8 mouse cellular contexts compared by ENCODE assay signal in the genomic region with DNA sequence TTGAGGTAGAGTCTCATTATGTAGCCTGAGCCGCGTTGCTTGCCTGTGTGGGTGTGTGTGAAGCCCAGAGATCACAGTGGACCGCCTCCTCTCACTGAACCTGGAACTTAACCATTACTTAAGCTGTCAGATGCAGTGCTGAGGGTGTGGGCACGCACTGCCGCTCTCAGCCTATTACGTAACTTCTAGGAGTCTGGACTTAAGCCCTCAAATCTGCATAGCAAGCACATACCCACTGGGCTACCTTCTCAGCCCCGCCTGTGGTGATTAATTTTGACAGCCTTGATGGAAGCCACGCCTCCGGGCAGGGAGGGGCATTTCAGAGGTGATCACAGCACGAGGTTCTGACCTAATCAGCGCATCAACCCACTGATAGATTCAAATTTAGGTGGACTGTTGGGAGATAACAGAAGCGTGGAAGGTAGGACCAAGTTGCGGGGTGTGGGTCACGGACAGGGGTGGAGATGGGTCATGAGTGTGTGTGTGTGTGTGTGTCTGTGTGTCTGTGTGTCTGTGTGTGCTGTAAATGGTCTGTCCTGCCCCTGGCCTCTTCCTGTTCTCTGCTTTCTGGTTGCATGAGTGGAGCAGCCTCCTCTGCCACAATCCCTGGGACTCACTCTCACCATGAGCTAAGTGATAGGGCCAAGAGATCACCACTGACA. TPM values are rescaled to one million over a fixed set of nuclear protein-coding genes. Genes with fewer than 3 reads are reported as not detected.
DNase-seq lines count a peak whose midpoint lies in the region; ATAC-seq lines count a peak whose summit lies in the region.

No protein-coding gene starts in this region.

- no peak for DNase-seq in heart, postnatal 14 days
- DNase-seq in fat pad, adult 2 months (ENCODE audit: extremely low read depth, low read depth, low spot score), result peak; percentile 76
- peak; percentile 67 for DNase-seq in liver, embryonic 11.5 days (ENCODE audit: low spot score)
- peak; percentile 63 for DNase-seq in retina, postnatal 7 days (ENCODE audit: low read depth, low spot score)
- DNase-seq in frontal cortex, adult 2 months (ENCODE audit: extremely low spot score in 1 of 2, low spot score in 1 of 2), result no peak
- DNase-seq in hindbrain, embryonic 11.5 days (ENCODE audit: low spot score), result no peak
- no peak for DNase-seq in urinary bladder, adult 2 months (ENCODE audit: low spot score)

- H3K9me3 ChIP-seq in heart, embryonic 15.5 days (replicated peaks), result no peaks in the 10 kb centered on the region
- no peaks in the 10 kb centered on the region for H3K9me3 ChIP-seq in liver, embryonic 11.5 days (ENCODE audit: control insufficient read depth, low read length)
- no peaks in the 10 kb centered on the region for H3K9me3 ChIP-seq in hindbrain, embryonic 11.5 days (ENCODE audit: control insufficient read depth, low read length)

- 31% methylated on average over 14 of the region's 14 CpGs for WGBS in heart, embryonic 15.5 days
- 23% methylated on average over 14 of the region's 14 CpGs for WGBS in liver, embryonic 11.5 days
- WGBS in hindbrain, embryonic 11.5 days, result 49% methylated on average over 14 of the region's 14 CpGs

- H3K27me3 ChIP-seq in heart, embryonic 15.5 days, result no peaks in the 10 kb centered on the region
- H3K27me3 ChIP-seq in liver, embryonic 11.5 days (replicated peaks; ENCODE audit: control insufficient read depth, insufficient read depth, low read length), result 0 out of 2 replicates have a peak, but pooled peaks cover 3% of the 10 kb centered on the region
- no peaks in the 10 kb centered on the region for H3K27me3 ChIP-seq in hindbrain, embryonic 11.5 days (ENCODE audit: control insufficient read depth, insufficient read depth, low read length)

- H3K36me3 ChIP-seq in heart, embryonic 15.5 days, result no peaks in the 10 kb centered on the region
- no peaks in the 10 kb centered on the region for H3K36me3 ChIP-seq in liver, embryonic 11.5 days (ENCODE audit: control insufficient read depth, insufficient read depth, low read length)
- H3K36me3 ChIP-seq in hindbrain, embryonic 11.5 days (ENCODE audit: control insufficient read depth, insufficient read depth, low read length), result no peaks in the 10 kb centered on the region

- H3K4me1 ChIP-seq in heart, embryonic 15.5 days (replicated peaks), result peaks cover 10% of the 10 kb centered on the region
- peaks cover 18% of the 10 kb centered on the region for H3K4me1 ChIP-seq in liver, embryonic 11.5 days (replicated peaks; ENCODE audit: control insufficient read depth, insufficient read depth, low read length)
- H3K4me1 ChIP-seq in hindbrain, embryonic 11.5 days (replicated peaks; ENCODE audit: control insufficient read depth, insufficient read depth, low read length), result no peaks in the 10 kb centered on the region

- intact Hi-C loops in heart, postnatal 14 days (cut with DNase I), result no loop called here

- H3K9ac ChIP-seq in heart, embryonic 15.5 days, result no peak overlapping the region
- no peak overlapping the region for H3K9ac ChIP-seq in liver, embryonic 11.5 days (ENCODE audit: low read depth, low read length)
- H3K9ac ChIP-seq in hindbrain, embryonic 11.5 days (ENCODE audit: low read depth, low read length), result no peak overlapping the region

- no peak overlapping the region for H3K4me3 ChIP-seq in heart, embryonic 15.5 days
- H3K4me3 ChIP-seq in liver, embryonic 11.5 days (ENCODE audit: low read depth, low read length), result no peak overlapping the region
- H3K4me3 ChIP-seq in hindbrain, embryonic 11.5 days (ENCODE audit: low read depth, low read length), result no peak overlapping the region

- no peak overlapping the region for H3K27ac ChIP-seq in heart, embryonic 15.5 days
- no peak overlapping the region for H3K27ac ChIP-seq in liver, embryonic 11.5 days (ENCODE audit: low read depth, low read length)
- no peak overlapping the region for H3K27ac ChIP-seq in hindbrain, embryonic 11.5 days (ENCODE audit: low read depth, low read length)

- ATAC-seq in heart, embryonic 15.5 days (replicated peaks; ENCODE audit: insufficient number of reproducible peaks, insufficient read depth, low FRiP score, low read depth), result peak; percentile 53; the same call in 1 of the 2 replicates
- ATAC-seq in liver, embryonic 11.5 days (replicated peaks; ENCODE audit: low FRiP score), result peak; percentile 75
- ATAC-seq in hindbrain, embryonic 11.5 days (ENCODE audit: low FRiP score), result no peak

- no peak overlapping the region for H3K4me2 ChIP-seq in heart, embryonic 15.5 days
- peak overlapping the region; percentile 48 for H3K4me2 ChIP-seq in liver, embryonic 11.5 days
- no peak overlapping the region for H3K4me2 ChIP-seq in hindbrain, embryonic 11.5 days (replicated peaks; ENCODE audit: low read depth, low read length)

RNA-seq across cellular contexts. Expression of a gene that starts 10.2 kb away (rescaled TPM):
- polyA plus RNA-seq in heart, embryonic 15.5 days (2015; fragmentation: Nextera tagmentation; extraction: Ambion mirVana), result 37.2 and 42.1 TPM in 2 replicates
- total RNA-seq in heart, postnatal 14 days (2021), result 10 to 100 TPM; 25.5 to 26.3 TPM
- 27.7 and 30.5 TPM in 2 replicates for polyA plus RNA-seq in liver, embryonic 11.5 days (2014; fragmentation: Nextera tagmentation; extraction: Ambion mirVana)
- 163 and 182 TPM in 2 replicates for polyA plus RNA-seq in frontal cortex, adult 2 months (2012; rRNA removed)
- polyA plus RNA-seq in hindbrain, embryonic 11.5 days (2014; fragmentation: Nextera tagmentation; extraction: Ambion mirVana), result 41.9 and 45.7 TPM in 2 replicates
- polyA plus RNA-seq in urinary bladder, adult 2 months (2012; rRNA removed), result 67.8 and 74.1 TPM in 2 replicates

RNA-seq across cellular contexts. Expression of a gene that starts 11.0 kb away (rescaled TPM):
- polyA plus RNA-seq in heart, embryonic 15.5 days (2015; fragmentation: Nextera tagmentation; extraction: Ambion mirVana), result 0.09 and 0.47 TPM in 2 replicates
- not detected for total RNA-seq in heart, postnatal 14 days (2021)
- 0.08 and 0.09 TPM in 2 replicates for polyA plus RNA-seq in liver, embryonic 11.5 days (2014; fragmentation: Nextera tagmentation; extraction: Ambion mirVana)
- 1.5 and 1.7 TPM in 2 replicates for polyA plus RNA-seq in frontal cortex, adult 2 months (2012; rRNA removed)
- polyA plus RNA-seq in hindbrain, embryonic 11.5 days (2014; fragmentation: Nextera tagmentation; extraction: Ambion mirVana), result 0.22 and 0.29 TPM in 2 replicates
- polyA plus RNA-seq in urinary bladder, adult 2 months (2012; rRNA removed), result 0.04 and 0.07 TPM in 2 replicates

RNA-seq across cellular contexts. Expression of a gene that starts 32.9 kb away (rescaled TPM):
- 134 and 159 TPM in 2 replicates for polyA plus RNA-seq in heart, embryonic 15.5 days (2015; fragmentation: Nextera tagmentation; extraction: Ambion mirVana)
- total RNA-seq in heart, postnatal 14 days (2021), result 10 to 100 TPM; 57.5 to 61.6 TPM
- polyA plus RNA-seq in liver, embryonic 11.5 days (2014; fragmentation: Nextera tagmentation; extraction: Ambion mirVana), result 113 and 123 TPM in 2 replicates
- 121 and 122 TPM in 2 replicates for polyA plus RNA-seq in frontal cortex, adult 2 months (2012; rRNA removed)
- polyA plus RNA-seq in hindbrain, embryonic 11.5 days (2014; fragmentation: Nextera tagmentation; extraction: Ambion mirVana), result 184 and 193 TPM in 2 replicates
- 43.9 and 48.9 TPM in 2 replicates for polyA plus RNA-seq in urinary bladder, adult 2 months (2012; rRNA removed)

RNA-seq across cellular contexts. Expression of a gene that starts 60.0 kb away (rescaled TPM):
- polyA plus RNA-seq in heart, embryonic 15.5 days (2015; fragmentation: Nextera tagmentation; extraction: Ambion mirVana), result 0.44 and 1.1 TPM in 2 replicates
- under 1 TPM; 0.36 to 0.68 TPM for total RNA-seq in heart, postnatal 14 days (2021)
- 0.15 TPM in 1 of 2 replicates, not detected in the other for polyA plus RNA-seq in liver, embryonic 11.5 days (2014; fragmentation: Nextera tagmentation; extraction: Ambion mirVana)
- polyA plus RNA-seq in frontal cortex, adult 2 months (2012; rRNA removed), result 166 and 196 TPM in 2 replicates
- 0.12 and 0.14 TPM in 2 replicates for polyA plus RNA-seq in hindbrain, embryonic 11.5 days (2014; fragmentation: Nextera tagmentation; extraction: Ambion mirVana)
- 0.30 and 0.32 TPM in 2 replicates for polyA plus RNA-seq in urinary bladder, adult 2 months (2012; rRNA removed)

Comparison
In these comparisons a context has a peak if more than half of its experiments do, and no peak if none do; other contexts are left out.
1. DNase-seq: peak in fat pad, adult 2 months (single experiment), liver, embryonic 11.5 days (single experiment) and retina, postnatal 7 days (single experiment); none in heart, postnatal 14 days (0 of 2), frontal cortex, adult 2 months (0 of 2), hindbrain, embryonic 11.5 days (single experiment) and urinary bladder, adult 2 months (single experiment).